Mouse (Mus musculus): ENCODE measurements around the gene Scg3. TPM values are rescaled to one million over a fixed set of nuclear protein-coding genes. Genes with fewer than 3 reads are reported as not detected.
A peak's percentile ranks its signal among the peaks of the same experiment; 100 is the strongest.

The Scg3 gene
- total and polyA plus RNA-seq, 3 experiments: not detected

DNA sequence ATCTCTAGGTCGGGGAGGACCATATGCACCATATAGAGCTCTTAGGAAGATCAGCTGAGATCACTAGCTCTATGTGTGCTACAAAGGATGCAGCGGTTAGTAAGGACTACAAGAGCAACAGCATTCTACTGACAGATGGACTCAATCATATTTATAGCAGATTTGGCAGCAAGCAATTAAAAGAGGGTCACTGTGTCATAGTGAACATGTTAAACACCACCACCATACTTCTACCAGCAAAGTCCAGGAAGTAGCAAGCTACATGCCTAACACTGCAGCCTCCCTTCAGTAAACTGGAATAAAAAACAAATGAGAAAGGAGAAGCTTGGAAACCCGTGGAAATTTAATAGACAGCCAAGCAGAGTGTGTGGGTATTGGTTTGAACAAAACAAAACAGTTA is 67.3 kb downstream of the Scg3 start:
- dilution Hi-C loops (cut with MboI; ENCODE audit: extremely low pct_ligation_motif_present, extremely low pct_unique_long_range_greater_than_20kb, low sequenced_read_pairs): no loop called here
- H3K9me3 ChIP-seq (replicated peaks; ENCODE audit: low read length): peaks cover 3% of the 10 kb centered on the region
- no peaks in the 10 kb centered on the region for H3K36me3 ChIP-seq (replicated peaks in 1 of 2; ENCODE audit: control insufficient read depth in 1 of 2, insufficient read depth in 1 of 2, low read length in 1 of 2)
- TF ChIP-seq CTCF (conservative IDR thresholded peaks at IDR 0.05 in 1 of 2, IDR thresholded peaks at IDR 0.05 in 1 of 2; ENCODE audit: low read depth in 2 of 2, low read length in 2 of 2): no peak
- no peak for TF ChIP-seq MAX (IDR thresholded peaks at IDR 0.05; ENCODE audit: low read length)
- TF ChIP-seq MAZ (IDR thresholded peaks at IDR 0.05; ENCODE audit: low read depth, low read length): no peak
- no peak for TF ChIP-seq TBP (conservative IDR thresholded peaks at IDR 0.05; ENCODE audit: low read depth, low read length)
- TF ChIP-seq JUN (IDR thresholded peaks at IDR 0.05; ENCODE audit: insufficient read depth, low read depth, low read length): no peak
- TF ChIP-seq CHD2 (IDR thresholded peaks at IDR 0.05; ENCODE audit: low read length): no peak
- no peak for TF ChIP-seq ZC3H11A (IDR thresholded peaks at IDR 0.05; ENCODE audit: low read depth, low read length)
- no peak for TF ChIP-seq TCF12 (IDR thresholded peaks at IDR 0.05; ENCODE audit: low read depth, low read length)
- TF ChIP-seq ELF1 (IDR thresholded peaks at IDR 0.05; ENCODE audit: low read depth, low read length): no peak
- no peak for TF ChIP-seq CHD1 (IDR thresholded peaks at IDR 0.05; ENCODE audit: low read depth, low read length)
- TF ChIP-seq POLR2AphosphoS2 (IDR thresholded peaks at IDR 0.05; ENCODE audit: low read depth, low read length): no peak
- TF ChIP-seq JUND (conservative IDR thresholded peaks at IDR 0.05; ENCODE audit: low read depth, low read length): no peak
- TF ChIP-seq PAX5 (IDR thresholded peaks at IDR 0.05; ENCODE audit: low read length): no peak
- H3K27me3 ChIP-seq (replicated peaks): peaks cover 3% of the 10 kb centered on the region
- no peak overlapping the region for H3K9ac ChIP-seq (ENCODE audit: insufficient read depth, low read depth)
- in situ Hi-C loops (cut with MboI; ENCODE audit: low pct_ligation_motif_present, low pct_unique_long_range_greater_than_20kb, low sequenced_read_pairs): no loop called here
- no peak overlapping the region for H3K27ac ChIP-seq (ENCODE audit: insufficient read depth, low read depth)
- H3K4me1 ChIP-seq (ENCODE audit: control insufficient read depth in 1 of 2, insufficient read depth in 2 of 2): peaks cover under 1 to 16% of the 10 kb centered on the region in 2 experiments
- H3K79me2 ChIP-seq (replicated peaks; ENCODE audit: control insufficient read depth, extremely low read depth, insufficient read depth, poor library complexity, severe bottlenecking): no peaks in the 10 kb centered on the region
- DNase-seq (ENCODE audit: extremely low read depth): no peak
- H3K4me3 ChIP-seq (replicated peaks in 1 of 3; ENCODE audit: low read depth in 2 of 3, low read length in 2 of 3, poor library complexity in 1 of 3): no peak overlapping the region
- no peak overlapping the region for H3K4me2 ChIP-seq (ENCODE audit: insufficient read depth, low read depth, poor library complexity, severe bottlenecking)

DNA sequence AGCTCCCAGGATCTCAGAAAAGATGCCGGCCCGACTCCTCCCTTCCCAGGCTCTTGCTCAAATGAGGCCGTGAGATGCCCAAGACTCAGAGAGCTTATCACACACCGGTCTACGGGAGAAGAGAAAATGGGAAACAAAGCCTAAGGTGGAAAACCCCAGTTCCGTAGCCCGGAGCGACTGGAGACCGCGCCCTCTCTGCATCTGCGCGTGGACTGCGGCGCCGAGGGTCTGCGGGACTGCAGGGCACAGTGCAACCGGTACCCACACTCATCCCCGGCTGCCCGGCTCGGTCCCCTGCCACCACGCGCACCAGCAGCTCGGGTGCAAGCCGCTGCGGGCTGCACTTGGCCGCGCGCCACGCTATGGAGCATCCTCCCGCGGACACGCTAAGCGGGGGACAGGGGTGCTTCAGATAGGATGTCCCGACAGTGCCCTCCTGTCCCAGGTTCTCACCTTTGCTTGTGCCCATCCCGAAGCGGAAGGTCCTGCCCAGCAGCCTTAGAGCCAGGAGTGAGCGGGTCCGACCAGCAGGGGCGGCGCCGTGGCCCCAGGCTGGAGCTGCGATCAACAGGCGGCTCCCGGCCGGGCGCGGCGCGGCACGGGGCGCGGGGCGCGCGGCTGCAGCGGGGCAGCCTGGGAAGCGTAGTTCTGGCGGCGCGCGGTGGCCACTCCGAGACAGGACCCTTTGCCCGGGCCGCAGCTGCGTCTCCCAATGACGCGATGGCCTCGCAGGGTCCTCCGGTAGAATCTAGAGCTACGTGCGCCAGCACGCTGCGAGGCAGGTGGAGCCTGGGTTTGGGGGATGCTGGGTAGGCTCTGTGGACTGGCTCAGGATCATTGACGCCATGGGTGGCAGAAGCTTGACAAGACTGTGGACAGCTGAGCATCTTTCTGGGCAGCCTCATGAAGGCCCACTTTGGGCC is 73.0 kb downstream of the Scg3 start, which contains the start of gene Tmod2:
Gene Tmod2 (minus strand): TSS at position 755 of the 923 bp plus-strand sequence.
- in situ Hi-C loops (cut with MboI; ENCODE audit: low pct_ligation_motif_present, low pct_unique_long_range_greater_than_20kb, low sequenced_read_pairs): no loop called here
- TF ChIP-seq USF1 (IDR thresholded peaks at IDR 0.05; ENCODE audit: low read depth, low read length): no peak
- TF ChIP-seq UBTF (IDR thresholded peaks at IDR 0.05; ENCODE audit: low read depth, low read length): no peak
- TF ChIP-seq CHD2 (IDR thresholded peaks at IDR 0.05; ENCODE audit: low read length): no peak
- TF ChIP-seq CHD1 (IDR thresholded peaks at IDR 0.05; ENCODE audit: low read depth, low read length): no peak
- no peak for TF ChIP-seq ZMIZ1 (IDR thresholded peaks at IDR 0.05; ENCODE audit: low read depth, low read length)
- TF ChIP-seq MAX (IDR thresholded peaks at IDR 0.05; ENCODE audit: low read length): no peak; the same call in 1 of the 2 replicates
- 0 out of 2 replicates have a peak, but pooled peaks have one; percentile 57 for TF ChIP-seq SIN3A (IDR thresholded peaks at IDR 0.05; ENCODE audit: low read length)
- no peak for TF ChIP-seq IRF4 (IDR thresholded peaks at IDR 0.05; ENCODE audit: low read depth, low read length)
- peak; percentile 8 for TF ChIP-seq SMC3 (IDR thresholded peaks at IDR 0.05; ENCODE audit: low read depth, low read length)
- TF ChIP-seq RCOR1 (conservative IDR thresholded peaks at IDR 0.05; ENCODE audit: low read depth, low read length): no peak
- TF ChIP-seq ETS1 (conservative IDR thresholded peaks at IDR 0.05; ENCODE audit: low read depth, low read length): no peak
- no peak for TF ChIP-seq PAX5 (IDR thresholded peaks at IDR 0.05; ENCODE audit: low read length)
- TF ChIP-seq ELF1 (IDR thresholded peaks at IDR 0.05; ENCODE audit: low read depth, low read length): 0 out of 2 replicates have a peak, but pooled peaks have one; percentile 22
- TF ChIP-seq RAD21 (IDR thresholded peaks at IDR 0.05; ENCODE audit: low read depth, low read length): no peak; the same call in none of the 2 replicates
- TF ChIP-seq E2F4 (IDR thresholded peaks at IDR 0.05; ENCODE audit: insufficient replicate concordance, low read depth, low read length): no peak
- TF ChIP-seq ZC3H11A (IDR thresholded peaks at IDR 0.05; ENCODE audit: low read depth, low read length): no peak
- no peak for TF ChIP-seq EP300 (IDR thresholded peaks at IDR 0.05; ENCODE audit: low read length)
- TF ChIP-seq TBP (conservative IDR thresholded peaks at IDR 0.05; ENCODE audit: low read depth, low read length): no peak
- no peak for TF ChIP-seq JUN (IDR thresholded peaks at IDR 0.05; ENCODE audit: insufficient read depth, low read depth, low read length)
- TF ChIP-seq POLR2AphosphoS2 (IDR thresholded peaks at IDR 0.05; ENCODE audit: low read depth, low read length): no peak
- peak; percentile 49; the same call in 1 of the 2 replicates for TF ChIP-seq TCF12 (IDR thresholded peaks at IDR 0.05; ENCODE audit: low read depth, low read length)
- TF ChIP-seq MAZ (IDR thresholded peaks at IDR 0.05; ENCODE audit: low read depth, low read length): no peak
- 0 out of 2 replicates have a peak, but pooled peaks have one; percentile 13 for TF ChIP-seq KAT2A (IDR thresholded peaks at IDR 0.05; ENCODE audit: insufficient replicate concordance, low read length)
- no peak for TF ChIP-seq ZNF384 (IDR thresholded peaks at IDR 0.05; ENCODE audit: low read depth, low read length)
- TF ChIP-seq NRF1 (IDR thresholded peaks at IDR 0.05; ENCODE audit: low read depth, low read length): peak; percentile 36; the same call in 1 of the 2 replicates
- no peak for TF ChIP-seq USF2 (conservative IDR thresholded peaks at IDR 0.05; ENCODE audit: low read depth, low read length)

More for the DNA sequence above, 73.0 kb downstream of the Scg3 start, which contains the start of gene Tmod2:
- H3K79me2 ChIP-seq (replicated peaks; ENCODE audit: control insufficient read depth, extremely low read depth, insufficient read depth, poor library complexity, severe bottlenecking): no peaks in the 10 kb centered on the region; the same call in 1 of the 2 replicates
- H3K4me1 ChIP-seq (ENCODE audit: control insufficient read depth in 1 of 2, insufficient read depth in 2 of 2): peaks cover 13 to 20% of the 10 kb centered on the region in 2 experiments
- peaks cover 3% of the 10 kb centered on the region for H3K9me3 ChIP-seq (replicated peaks; ENCODE audit: low read length)
- peak within 1 kb of the TSS; percentile 26 to 71 (median 36) for H3K4me3 ChIP-seq (replicated peaks in 1 of 3; ENCODE audit: low read depth in 2 of 3, low read length in 2 of 3, poor library complexity in 1 of 3)
- H3K4me2 ChIP-seq (ENCODE audit: insufficient read depth, low read depth, poor library complexity, severe bottlenecking): peak within 1 kb of the TSS; percentile 79
- H3K36me3 ChIP-seq (replicated peaks in 1 of 2; ENCODE audit: control insufficient read depth in 1 of 2, insufficient read depth in 1 of 2, low read length in 1 of 2): no peaks in the 10 kb centered on the region
- peaks cover 7% of the 10 kb centered on the region for H3K27me3 ChIP-seq (replicated peaks)
- DNase-seq (ENCODE audit: extremely low read depth): no peak
- dilution Hi-C loops (cut with MboI; ENCODE audit: extremely low pct_ligation_motif_present, extremely low pct_unique_long_range_greater_than_20kb, low sequenced_read_pairs): no loop called here
- no peak within 1 kb of the TSS for H3K27ac ChIP-seq (ENCODE audit: insufficient read depth, low read depth)
- peak within 1 kb of the TSS; percentile 4; the same call in 1 of the 2 replicates for H3K9ac ChIP-seq (ENCODE audit: insufficient read depth, low read depth)

Data from CH12.LX (cell line).